Mouse (Mus musculus) monocyte, adult 2 months (primary cell): ENCODE measurements around the gene Polr2b.

Source experiments
- DNase-seq, 2 experiments: peaks; one replicate each; pipeline ENCODE4 v3.0.0; 2022; ENCODE audit warnings: low spot score in 2 of 2, low read depth in 1 of 2

Gene Polr2b

DNA sequence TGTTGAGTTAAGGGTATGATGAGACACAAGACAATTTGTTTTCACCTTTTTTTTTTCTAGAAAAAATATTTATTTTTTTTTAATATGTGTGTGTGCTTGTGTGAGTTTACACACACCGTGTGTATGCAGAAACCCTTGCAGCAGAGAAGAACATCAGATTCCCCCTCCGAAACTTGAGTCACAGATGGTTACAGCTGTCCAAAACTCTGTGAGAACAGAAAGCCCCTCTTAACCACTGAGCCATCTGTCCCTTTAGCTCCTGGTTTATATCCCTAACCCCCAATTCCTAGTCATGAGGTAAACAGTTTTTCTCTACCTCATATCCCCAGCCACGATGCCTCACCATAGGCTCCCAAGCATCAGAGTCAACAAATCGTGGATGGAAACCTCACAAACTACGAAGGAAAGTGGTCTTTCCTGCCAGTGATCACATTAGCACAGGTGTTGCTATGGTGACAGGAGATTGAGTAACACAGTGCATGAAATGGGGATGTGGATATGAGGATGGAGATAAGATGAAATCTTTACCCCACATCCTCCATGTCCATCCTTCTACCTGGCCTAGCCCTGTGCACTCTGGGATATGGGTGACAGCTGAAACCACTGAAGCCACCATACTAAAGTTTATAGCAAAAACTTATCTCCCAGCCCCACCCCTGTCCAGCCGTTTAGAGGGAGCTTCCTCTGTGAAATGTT, 76.1 kb downstream of the Polr2b start:
- no peak for DNase-seq

DNA sequence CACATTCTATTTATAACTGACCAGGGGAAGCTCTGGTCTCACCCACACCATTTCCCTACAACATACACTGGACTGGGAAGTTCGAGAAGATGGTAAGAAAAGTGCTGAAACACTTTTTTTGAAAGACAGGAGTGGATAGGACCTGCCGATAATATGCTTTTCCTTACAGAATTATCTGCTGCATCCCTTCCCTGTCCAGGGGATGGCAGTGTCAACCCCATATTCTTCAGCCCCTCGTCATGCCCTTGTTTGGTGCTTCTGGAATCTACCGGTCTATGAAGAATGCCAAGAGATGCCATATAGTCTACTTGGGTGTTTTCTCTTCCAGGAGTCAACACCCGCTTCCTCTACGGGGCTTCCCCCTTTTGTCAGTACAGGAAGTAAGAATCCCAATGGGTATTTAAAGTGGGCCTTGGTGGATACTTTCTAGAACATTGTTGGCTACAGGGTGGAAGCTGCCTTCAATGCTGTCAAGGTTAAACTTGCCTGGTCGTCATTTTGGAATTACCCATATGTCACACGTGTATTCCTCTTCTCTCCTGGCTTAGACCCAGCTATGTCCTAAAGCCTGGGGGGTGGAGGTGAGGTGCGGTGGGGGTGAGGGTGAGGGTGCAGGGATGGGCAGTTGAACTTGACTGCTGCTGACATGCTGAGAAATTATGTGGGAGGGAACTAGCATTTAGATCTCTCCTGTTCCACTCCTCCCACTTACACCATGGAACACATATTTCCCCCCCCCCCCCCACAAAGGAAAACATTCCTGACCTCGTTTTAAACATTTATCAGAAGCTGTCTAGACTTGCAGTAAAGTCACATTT, 76.9 kb downstream of the Polr2b start:
- DNase-seq = no peak

DNA sequence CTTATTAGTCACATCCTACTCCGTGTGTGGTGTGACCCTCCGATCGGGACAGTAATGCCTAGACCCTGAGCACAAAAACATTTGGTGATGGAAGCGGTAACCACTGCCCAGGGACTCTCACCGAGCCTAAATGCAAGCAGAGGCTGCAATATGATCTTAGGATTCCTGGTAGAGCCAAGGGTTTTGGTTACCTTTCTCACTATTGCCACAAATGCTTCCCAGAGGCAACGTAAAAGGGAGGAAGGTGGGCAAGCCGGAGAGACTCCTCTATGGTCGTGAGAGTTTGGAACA, 77.4 kb downstream of the Polr2b start:
- DNase-seq = no peak

DNA sequence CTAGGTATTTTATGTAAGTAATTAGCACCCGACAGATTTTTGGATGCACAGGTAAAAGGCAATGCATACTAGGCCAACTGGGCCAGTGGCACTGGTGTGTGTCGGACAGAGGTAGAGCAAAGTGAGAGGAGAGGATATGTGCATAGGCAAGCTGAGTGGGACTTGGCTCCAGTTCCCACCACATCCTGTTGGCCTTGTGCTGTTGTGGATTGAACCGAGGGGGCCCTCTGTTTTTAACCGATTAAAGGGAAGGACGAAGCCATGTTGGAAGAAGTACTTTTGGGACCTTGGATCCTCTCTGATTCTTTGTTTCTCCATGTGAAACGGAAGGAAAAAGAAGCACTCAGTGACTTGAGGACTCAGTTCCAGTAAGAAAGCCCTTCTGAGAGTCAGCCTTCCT, 78.4 kb downstream of the Polr2b start:
- DNase-seq = no peak

DNA sequence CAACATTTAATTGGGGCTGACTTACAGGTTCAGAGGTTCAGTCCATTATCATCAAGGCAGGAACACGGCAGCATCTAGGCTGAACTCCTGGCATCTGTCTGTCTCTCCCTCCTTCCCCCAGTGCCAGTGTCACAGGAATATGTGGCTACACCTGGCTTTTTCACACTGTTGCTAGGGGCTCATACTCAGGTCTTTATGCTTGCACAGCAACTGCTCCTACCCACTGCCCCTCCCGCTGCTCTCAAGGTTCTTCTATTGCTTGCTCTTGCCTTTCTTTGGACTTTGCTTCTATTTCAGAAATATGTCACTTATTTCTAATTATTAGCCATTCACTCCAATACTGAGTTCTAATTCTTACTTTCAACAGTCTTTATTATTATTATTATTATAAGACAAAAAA, 80.3 kb downstream of the Polr2b start:
- DNase-seq = no peak

DNA sequence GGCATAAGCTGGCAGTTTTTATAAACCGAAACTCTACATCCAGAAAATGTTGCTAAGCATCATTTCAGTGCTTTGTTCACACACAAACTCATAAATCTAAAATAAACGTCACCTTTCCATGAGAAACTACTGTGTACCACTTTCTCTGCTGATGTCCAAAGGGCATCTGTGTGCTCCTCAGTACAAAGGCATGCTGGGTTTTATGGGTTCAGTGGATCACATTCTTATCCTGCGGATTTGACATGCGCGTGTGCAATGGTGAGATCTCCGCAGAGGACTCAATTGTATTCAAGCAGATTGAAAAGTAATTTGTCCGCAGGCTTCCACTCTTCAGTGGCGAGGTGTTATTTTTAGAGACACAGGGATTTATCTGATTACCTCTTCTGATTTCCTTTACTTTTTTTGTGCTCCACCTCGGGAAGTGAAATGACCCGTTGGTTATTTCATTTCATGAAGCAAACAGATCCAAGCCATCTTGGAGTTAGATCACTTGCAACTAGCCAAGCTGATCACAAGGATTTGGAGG, 83.2 kb downstream of the Polr2b start:
- DNase-seq = no peak

DNA sequence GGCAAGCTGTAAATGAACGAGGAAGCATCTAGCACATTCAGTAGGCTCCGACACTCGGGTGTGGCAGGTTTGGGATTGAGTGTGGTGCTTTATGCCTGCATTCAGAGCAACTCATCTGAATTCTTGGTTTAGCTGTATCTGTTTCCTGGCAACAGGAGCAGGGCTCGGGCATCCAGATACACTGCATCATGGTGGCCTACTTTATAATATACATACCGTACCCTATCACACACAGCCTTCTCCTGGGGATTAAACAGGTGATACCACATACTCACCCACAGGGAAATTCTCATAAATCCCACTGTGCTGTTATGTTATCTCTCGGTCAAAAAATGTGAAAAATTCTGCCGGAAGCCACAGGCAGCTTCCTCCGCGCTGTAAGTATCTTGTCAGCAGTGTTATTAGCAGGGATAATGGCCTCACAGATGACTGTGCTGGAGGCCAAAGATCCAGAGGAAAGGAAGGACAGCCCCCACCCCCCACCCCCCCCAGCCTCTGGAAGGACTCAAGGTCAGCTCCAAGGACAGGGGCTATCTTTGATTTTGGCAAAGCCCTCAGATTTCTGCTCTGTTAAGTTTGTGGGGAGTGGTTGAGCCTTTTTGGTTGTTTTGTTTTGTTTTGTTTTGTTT, 84.2 kb downstream of the Polr2b start:
- DNase-seq = no peak

DNA sequence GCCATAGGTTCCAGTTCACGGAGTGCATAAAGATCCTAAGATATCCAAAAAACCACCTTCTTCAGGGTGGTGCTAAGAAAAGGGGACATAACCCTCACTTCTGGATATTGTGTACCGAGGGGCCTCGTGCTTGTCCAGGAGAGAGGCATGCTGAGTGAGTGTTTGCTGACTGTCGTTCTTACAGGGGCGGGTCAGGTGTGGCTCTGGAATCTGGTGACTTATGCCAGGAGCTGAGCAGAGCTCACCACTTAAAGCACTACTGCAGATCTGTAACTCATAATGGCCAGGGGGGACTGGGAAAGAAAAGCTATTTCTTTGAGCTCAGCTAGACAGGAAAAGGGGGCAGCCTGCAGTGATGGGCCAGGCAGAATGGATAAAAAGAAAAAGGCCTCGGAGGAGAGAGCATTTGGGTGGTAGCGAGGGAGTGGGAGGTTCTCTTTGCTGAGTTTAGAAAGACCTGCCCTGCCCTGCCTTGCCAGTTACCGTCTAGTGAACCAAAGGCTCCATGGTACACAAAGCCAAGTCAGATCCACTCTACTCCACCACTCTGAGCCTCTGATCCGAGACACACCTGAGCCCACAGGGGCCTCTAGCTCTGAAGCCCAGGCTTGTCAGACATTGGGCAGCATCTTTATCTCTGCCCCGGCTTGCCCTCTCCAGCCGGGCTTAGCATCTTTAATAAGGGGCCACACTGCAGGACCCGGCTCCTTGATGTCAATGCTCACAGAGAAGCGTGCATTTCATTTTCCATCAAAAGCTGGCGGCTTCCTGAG, 88.5 kb downstream of the Polr2b start:
- DNase-seq = no peak
